Mouse (Mus musculus) testis, postnatal 10 days (tissue): ENCODE measurements around the gene Ptcra.

Experiments
- DNase-seq: peaks from one replicate; pipeline ENCODE4 v3.0.0; 2021; ENCODE audit warnings: low spot score

The Ptcra gene

DNA sequence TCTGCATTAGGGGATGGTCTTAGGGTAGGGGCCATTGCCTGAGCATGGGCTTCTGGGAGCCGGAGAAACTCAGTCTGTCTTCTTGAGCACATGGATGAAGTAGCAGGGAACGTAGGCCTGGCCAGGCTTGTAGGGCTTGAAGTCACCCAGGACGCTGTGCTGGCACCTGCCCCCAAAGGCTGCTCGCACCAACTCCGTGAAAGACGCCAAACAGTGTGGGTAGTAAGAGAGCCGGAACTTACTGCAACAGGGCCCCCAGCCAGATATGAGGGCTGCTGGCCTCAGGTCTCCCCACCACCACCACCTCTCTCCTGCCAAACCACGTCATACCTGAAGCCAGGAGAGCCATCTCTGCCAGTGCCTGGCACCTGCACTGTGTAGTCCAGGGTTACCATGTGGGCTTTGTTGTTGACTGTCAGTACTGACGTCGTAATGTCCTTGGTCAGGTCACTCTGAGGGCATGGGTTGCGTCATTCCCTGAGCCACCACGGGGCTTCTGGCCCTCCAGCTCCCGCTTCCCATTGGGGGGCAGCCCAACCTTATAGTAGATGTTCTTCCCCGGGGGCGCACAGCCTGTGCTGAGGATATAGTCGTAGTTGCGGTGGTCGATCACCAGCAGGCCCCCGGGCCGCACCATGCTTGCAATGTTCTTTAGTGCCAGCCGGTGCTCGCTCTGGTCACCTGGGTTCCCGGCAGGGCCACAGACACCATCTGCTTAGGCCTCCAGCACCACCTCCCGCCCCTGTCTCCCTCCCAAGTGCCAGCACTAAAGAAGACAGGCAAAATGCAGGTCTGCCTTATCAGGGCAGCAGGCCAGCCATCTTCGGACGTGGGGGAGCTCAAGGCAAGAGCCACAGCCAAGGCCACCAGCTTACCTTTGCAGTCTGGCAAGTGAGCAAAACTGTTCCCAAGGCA lies 37.5 kb downstream of the Ptcra start:
- DNase-seq: peak; percentile 54

DNA sequence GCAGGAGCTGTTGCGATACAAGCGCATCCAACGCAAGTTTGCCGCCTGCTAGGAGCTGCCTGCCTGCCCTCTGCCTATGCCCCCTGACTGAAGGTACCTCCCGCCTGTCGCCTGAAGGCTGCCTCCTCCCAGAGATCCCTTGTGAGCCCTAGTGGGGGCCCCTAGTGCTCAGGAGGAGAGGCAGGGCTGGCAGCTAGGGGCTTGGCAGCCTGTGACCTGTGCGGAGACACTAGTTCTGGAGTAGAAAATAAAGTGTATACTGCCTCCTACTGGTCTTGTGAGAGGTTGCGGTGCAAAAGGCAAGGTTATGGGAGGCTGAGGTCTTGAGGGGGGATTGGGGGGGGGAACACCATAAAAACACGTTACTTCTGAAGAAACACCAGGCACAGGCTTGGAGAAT lies 38.2 kb downstream of the Ptcra start:
- DNase-seq: no peak

DNA sequence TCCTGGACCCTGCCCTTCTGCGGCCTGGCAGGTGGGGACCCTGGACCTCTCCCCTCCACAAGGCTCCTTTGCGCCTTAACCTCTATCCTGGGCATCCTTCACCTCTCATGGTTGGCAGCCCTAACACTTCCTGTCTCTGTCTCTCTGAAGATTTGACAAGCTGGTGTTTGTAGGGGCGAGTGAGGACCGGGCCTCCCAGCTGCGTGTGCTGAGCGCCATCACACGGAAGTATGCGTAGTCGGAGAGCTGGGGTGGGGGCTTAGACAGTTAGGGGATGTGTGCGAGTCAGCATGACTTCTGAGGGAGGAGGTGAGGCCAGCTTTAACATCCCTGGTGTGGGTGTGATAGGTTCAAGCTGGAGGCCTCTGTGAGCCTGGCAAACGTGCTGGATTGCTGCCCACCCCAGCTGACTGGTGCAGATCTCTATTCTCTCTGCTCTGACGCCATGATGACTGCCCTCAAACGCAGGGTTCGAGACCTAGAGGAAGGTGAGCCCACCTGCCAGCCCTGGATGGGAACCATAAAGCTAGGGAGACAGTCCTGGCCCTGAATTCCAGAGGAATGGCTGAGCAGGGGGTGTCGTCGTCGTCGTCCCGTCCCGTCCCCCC lies 38.9 kb downstream of the Ptcra start:
- DNase-seq: no peak

GRCm38 (mm10) chr17:46721077-46721476 lies 42.4 kb downstream of the Ptcra start:
- DNase-seq: no peak

DNA sequence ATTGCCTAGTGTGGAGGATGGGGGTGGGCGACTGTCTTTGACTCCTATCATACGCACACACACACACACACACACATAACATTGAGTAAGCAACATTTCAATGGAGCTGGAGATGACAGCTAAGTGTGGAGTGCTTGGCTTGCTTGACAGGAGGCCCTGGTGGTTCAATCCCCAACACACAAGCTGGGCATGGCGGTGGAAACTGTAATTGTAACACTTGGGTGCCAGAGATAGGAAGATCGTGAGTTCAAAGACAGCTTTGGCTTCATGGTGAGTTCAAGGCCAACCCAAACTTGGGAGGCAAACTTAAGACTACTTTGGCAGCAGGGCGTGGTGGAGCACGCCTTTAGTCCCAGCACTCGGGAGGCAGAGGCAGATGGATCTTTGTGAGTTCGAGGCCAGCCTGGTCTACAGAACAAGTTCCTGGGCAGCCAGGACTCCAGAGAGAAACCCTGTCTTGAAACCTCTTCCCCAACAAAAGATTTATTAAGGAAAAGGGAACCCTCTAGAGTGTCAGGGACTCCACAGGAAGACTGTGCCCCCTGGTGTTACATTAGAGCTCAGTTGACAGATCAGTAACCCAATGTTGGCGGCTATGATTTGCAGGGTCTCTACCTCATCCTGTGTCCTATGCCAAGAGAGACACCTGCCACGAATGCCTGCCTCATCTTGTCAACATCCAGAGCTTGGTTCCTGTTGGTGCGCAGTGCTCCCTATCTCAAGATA lies 48.6 kb downstream of the Ptcra start:
- no peak for DNase-seq

DNA sequence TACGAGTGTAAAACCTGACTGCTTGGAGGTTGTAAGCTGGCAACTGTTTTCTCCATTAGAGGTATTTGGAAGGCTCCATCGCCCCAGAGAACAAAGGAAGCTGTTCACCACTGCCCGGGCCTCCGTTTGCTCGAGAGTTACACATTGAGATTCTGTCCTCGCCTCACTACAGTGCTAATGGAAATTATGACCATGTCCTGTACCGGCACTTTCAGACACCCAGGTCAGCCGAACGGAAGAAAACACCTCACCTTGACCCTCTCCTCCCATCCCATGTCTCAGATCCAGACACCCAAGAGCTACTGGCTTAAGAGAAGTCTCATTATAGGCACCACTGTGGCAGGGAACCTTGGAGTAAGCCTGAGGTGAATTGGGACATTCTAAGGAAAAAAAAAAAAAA lies 49.7 kb downstream of the Ptcra start:
- DNase-seq: no peak

GRCm38 (mm10) chr17:46712442-46712841 lies 51.1 kb downstream of the Ptcra start:
- no peak for DNase-seq

DNA sequence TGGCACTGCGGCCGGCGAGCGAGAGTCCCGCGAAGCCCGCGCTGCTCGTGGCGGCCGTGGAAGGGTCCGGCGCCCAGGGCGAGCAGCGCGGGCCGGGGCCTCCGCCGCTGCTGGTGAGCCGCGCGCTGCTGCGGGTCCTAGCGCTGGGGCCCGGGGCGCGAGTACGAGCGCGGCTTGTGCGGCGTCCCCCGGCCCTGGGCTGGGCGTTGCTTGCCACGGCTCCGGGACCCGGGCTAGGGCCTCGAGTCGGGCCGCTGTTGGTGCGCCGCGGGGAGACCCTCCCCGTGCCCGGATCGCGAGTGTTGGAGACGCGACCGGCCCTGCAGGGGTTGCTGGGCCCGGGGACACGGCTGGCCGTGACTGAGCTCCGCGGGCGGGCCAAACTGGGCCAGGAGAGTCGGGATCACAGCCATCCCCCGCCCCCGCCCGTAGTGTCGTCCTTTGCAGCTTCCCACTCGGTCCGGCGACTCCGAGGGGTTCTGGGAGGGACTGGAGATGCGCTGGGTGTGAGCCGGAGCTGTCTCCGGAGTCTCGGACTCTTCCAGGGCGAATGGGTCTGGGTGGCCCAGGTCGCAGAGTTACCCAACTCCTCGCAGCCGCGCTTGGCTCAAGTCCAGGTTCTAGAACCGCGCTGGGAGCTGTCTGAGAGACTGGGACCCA lies 51.8 kb downstream of the Ptcra start:
- DNase-seq: peak; percentile 81

DNA sequence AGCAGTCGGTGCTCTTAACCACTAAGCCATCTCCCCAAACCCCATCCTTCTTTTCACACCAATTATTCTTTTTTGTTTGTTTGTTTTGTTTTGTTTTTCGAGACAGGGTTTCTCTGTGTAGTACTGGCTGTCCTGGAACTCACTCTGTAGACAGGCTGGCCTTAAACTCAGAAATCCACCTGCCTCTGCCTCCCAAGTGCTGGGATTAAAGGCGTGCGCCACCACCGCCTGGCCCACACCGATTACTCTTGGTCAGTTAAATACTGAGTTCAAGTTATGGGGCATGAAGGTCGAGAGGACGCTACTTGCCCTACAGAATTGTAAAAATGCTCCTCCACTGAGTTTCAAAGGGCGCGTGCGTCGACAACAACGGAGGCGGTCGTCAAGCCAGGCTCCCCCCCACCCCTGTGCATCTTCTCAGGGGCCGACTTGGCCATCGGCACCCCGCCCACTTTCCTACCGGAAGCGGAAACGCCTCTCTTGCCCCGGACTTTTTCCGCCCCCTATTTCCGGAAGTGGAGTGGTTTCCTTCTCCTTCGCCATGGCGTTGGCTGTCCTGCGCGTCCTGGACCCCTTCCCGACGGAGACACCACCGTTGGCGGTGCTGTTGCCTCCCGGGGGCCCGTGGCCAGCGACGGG lies 52.4 kb downstream of the Ptcra start, which contains the start of gene Pex6:
Gene Pex6, plus strand, starts transcription at position 505 of the 639 bp plus-strand sequence.
- DNase-seq: peak; percentile 94

DNA sequence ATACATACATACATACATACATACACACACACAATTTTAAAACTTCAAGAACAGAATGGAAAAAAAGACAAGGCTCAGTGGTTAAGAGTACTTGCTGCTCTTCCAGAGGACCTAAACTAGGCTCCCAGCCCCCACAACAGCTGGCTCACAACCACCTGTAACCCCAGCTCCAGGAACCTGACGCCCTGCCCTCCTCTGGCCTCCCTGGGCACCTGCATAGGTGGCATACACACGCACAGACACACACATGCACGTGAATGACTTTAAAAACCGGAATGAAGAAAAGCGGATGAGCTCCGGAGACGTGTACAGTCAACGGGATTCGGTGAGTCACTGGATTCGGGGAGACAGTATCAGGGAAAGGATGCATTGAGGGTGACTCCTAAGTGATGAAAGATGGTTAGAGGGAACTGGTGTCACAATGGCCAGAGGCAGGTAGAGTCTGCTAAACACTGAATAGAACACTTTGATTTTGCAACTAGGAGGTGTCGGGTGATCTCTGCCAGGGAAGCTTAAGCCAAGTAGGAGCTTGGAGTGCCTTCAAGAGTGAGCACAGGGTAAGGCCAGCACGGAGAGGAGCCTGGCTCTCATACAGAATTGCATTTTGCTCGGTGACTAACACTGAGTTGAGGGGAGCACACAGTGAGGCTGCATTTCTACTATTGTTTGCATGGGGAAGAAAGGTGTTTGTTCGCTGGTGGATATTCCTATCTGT lies 57.0 kb downstream of the Ptcra start:
- no peak for DNase-seq
